Mouse (Mus musculus): ENCODE measurements at regions not wholly inside any gene's neighbourhood (a gene's known extent, or its start where the extent isn't known, plus 50 kb on each side); places are given as distances from the start of the nearest gene placed in this dataset.
"Not testable (repeated sequence)": the region's sequence is repeated elsewhere in the genome, so short reads cannot be mapped to it uniquely, and the experiment has no call there.

DNA sequence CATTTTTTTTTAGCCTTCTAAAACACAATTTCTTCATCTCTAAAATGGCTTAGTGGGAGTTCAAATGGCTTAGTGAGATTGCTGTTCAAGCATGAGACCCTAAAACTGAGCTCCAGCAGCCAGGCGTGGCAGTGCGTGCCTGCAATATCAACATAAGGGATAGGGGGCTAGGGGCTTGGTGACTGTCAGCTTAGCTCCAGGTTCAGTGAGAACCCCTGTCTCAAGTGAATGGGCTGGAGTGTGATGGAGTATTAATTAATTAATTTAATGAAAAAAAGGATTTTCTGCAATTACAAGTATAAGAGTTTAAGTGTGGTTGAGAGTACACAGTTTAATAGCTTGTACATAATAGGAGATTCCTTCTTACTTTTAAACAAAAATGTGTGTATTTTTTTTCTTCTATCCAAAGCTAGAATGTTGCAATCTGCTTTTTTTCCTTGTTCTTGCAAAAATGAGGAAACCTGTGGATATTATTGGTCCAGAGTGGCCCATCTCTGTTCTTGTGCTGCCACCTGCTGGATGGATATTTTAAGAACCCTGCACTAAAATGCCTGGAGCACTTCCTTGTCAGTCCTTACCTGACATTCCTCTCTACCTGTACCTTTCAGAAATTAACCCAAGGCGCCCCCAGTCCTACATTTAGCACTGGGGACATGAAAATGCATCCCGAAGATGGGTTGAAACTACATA, 54.0 kb upstream of the Usp47 start:
- peak; percentile 60 for DNase-seq (ENCODE audit: low spot score)

DNA sequence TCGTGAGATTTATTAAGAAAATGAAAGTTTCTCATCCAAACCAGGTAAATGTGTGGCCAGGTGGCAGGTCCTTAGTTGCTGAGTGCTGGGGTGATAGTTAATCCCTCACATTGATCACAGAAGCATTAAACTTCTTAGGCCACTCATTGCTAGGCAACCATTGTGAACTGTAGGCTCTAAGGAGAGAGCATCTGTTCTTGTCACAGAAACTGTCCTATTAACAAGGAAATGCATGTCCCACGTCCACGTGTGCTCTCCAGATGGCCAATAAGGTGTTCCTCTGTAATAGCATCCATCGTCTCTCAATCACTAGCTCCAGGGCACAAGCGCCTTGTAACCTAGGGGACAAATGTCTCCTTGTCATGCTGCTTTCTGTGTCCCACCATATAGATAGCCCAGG, 55.0 kb upstream of the Usp47 start:
- DNase-seq (ENCODE audit: low spot score): no peak

DNA sequence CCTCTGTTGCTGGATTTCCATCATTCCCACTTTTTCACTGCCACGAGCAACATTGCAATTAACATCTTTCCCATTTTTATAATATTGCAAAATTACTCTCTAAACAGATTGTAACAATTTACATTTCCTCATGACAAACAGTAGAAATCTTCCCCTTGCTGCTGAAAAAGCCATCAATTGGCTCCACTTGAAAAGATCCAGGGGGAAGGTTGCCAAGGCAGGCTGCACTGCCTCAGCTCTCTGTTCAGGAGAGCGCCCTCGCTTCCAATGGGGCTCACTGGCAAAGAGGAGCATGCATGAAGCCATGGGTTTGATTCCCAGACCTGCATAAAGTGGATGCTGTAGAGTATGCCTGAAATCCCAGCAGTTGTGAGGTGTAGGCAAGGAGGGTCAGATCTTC, 56.6 kb upstream of the Usp47 start:
- DNase-seq (ENCODE audit: low spot score): no peak

DNA sequence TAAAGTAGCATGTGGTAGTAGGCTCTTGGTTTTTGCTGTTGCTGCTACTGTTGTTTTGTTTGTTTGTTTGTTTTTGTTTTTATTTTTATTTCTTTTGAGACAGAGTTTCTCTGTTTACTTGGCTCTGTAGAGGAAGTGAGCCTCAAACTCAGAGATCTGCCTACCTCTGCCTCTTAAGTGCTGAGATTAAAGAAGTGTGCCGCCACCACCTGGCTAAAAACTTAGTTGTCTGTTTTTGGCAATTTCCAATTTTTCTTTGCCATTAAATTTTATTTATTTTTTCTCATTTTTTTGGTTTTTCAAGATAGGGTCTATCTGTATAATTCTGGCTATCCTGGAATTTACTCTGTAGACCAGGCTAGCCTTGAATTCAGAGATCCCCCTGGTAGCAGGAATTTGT, 59.3 kb upstream of the Usp47 start:
- no peak for DNase-seq (ENCODE audit: low spot score)

DNA sequence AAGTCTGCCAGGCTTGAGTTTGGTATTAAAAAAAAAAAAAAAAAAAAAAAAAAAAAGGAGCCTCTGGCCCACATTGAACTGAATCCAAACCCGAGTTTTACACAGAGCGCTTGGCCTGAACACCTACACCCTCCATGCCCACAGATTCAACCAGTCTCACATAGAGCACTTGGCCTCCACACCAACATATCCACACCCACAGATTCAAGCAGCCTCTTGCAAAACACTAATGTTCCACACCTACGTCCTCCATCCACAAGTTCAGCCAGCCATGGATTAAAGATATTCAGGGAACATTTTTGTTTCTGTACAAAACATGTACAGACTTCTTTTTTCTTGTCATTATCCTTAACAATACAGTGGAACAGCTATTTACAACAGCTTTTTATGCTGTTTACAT, 63.3 kb upstream of the Usp47 start:
- no peak for DNase-seq (ENCODE audit: low spot score)

DNA sequence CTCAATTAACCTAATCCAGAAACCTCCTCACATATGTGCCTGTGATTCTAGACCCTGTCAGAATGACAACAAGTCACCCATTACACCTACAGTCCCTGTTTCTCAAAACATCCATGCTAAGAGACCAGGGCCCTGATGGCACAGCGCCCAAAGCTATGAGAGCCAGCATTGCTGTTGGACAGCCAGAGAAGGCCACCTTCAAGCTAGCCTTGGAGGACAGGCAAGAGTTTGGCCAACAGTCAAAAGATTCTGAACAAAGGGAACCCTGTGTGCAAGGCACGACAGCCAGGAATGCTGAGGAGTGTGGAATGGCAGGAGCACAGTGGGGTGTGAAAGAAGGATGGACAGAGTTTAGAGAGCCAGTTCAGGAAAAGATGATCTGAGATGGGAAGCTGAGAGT, 66.6 kb upstream of the Usp47 start:
- no peak for DNase-seq (ENCODE audit: low spot score)

DNA sequence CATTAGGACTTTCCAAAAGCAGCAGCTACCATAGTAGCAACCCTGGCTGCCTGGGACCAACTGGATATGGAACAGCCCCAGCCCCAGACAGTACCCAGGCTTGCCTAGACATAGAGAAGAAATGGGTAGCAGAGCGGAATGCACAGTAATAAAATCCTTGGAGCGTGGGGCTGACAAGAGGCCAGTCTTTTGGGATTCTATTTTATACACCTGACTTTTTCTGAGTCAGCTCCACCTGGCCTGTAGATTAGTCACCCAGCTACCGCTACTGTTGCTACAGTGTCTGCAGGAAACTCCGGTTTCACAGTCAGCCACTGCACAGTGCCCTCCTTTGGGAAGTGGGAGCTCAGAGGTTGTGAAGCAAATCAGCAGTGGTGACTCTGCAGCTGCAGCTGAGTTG, 83.7 kb upstream of the Usp47 start:
- DNase-seq (ENCODE audit: low spot score): no peak

DNA sequence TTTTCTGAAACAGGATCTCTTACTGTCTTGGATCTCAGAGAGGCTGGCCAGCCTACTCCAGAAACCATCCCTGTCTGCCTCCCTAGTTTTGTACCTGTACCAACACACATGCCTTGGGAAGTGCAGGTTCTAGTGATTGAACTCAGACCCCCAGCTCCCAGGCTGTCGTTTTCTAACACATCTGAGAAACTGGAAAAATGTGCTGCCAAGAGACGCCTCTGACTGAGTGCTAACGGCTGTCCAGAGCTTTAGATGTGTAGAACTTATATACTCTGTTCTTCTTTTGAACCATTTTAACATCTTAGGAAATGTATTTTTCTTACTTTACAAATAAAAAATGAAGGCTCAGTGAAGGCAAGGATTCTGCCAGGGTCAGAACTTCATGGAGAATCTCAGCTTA, 85.8 kb upstream of the Usp47 start:
- DNase-seq (ENCODE audit: low spot score): no peak

DNA sequence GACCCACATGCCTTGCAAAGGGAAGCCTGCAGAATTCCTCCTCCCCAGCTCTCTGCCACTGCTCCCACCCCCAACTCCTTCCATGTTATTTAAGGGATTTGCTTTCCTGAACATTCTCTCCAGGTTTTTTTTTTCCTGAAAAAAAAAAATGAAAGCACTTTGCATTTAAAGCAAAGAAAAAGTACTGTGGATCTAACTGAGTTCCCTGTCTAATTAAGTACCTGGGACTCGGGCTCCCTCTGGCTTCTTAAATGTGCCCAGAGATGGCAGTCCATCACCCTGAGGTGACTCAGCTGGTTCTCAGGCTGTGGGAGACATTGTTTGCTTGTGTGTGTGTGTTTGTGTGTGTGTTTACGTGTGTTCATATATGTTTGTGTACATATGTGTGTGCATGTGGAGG, 86.2 kb upstream of the Usp47 start:
- DNase-seq (ENCODE audit: low spot score): no peak

DNA sequence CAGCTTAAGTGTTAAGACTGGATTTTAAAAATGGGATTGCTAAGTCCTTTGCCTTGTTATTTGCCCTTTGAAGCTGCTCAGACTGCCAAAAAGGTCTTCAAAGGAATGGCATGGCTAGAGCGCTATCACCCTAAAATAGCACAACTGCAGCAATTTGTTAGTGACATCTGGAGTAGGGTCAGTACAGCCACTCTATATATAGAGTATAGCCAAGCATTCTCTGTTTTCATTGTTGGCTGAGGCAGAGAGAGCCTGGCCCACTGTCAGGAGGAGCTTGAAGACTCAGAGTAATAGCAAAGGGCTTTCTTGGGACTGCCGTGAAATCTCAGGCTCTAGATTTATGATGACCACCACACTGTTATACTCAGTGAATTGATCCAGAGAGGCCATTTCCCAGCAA, 90.6 kb upstream of the Usp47 start:
- DNase-seq (ENCODE audit: low spot score): no peak

DNA sequence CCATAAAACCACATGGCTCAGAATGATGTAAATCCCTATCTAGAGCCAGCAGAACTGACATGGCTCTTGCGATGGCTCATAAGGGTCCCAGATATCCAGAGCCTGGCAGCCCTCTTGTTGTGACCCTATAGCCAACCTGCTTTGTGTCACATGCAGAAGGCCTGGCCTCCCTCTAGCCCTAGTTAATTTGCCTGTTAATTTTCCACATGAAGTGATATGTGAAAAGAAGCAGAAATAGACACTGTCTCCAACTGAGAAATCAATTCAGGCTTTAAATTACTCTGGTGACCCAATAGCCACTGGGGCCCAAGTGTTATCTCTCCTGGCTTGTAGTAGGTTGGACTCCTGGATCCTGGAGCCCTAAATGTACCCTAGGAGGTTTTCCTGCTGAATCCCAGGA, 103.3 kb upstream of the Usp47 start:
- DNase-seq (ENCODE audit: low spot score): no peak

DNA sequence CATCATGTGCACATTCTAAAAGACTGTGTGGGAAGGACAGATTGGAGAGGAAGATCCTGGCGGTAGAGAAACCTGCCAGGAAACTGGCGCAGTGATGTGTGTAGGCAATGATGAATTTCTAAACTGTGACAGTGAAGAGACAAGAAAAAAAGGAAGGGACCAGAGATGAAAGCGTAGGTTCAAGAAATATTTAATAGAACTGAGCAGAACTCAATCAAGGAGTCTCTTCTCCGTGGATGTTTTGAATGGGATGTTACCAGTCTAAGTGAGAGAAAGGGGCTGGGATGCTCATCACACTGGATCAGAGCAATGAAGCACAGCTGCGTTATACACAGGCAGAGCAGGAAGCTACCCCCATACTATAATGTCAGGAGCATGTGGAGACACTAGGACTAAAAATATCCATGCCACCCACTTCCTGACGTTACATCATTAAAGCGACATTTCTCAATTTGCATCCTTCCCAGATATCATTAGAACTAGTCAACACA, 119.5 kb upstream of the Usp47 start:
- DNase-seq (ENCODE audit: low spot score): no peak

DNA sequence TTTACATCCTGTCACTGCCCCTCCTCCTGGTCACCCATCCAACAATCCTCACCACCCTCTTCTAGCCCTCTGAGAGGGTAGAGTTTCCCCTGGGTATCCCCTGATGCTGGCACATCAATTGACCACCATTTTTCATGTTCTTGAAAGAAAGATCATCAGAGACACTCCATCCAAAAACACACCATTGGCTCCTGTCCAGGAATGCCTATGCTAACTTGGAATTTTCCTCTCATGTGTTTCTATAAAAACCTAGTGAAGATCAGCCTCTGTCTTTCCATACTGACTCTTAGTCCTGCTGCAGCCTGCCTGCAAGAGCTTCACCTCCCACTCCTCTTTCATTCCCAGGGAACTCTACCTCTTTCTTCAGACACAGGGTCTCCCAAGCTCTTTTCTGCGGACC, 117.2 kb upstream of the Galnt18 start:
- no peak for DNase-seq (ENCODE audit: low spot score)

DNA sequence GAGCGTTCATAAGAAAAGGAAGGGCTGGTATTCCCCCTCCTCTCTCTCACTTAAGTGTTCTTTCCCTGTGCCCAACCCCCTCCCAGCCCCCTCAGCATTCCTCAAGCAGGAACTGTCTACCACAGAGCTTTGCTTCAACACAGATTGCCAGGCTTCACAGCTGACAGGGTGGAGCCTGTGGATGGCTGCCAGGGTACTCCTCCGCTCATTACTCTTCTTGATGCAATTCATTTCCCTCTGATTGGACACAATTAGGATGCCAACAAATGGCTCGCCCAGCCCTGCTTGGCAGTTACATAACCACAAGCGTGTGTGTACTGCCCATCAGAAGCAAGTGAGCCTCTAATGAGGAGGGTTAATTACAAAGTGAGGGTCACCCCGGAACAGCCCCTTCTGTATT, 116.5 kb upstream of the Galnt18 start:
- no peak for DNase-seq (ENCODE audit: low spot score)

DNA sequence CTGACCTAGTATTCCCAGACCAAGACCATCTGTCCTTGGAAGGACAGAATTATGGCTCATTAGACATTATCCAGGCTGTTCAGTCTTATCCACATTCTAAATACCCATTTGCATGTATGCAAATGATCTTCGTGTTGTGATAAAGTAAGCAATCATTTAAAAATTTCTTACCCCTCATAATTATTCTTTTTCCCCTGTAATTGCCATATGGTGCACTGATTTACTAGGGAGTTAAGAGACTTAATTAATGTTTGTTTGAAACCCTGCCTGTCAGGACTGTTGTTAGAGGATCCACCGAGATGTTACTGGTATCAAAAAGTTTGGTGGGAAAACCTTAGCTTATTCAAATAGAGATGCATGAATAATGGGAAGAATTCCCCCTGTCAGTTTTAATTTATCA, 103.2 kb upstream of the Galnt18 start:
- DNase-seq (ENCODE audit: low spot score): no peak

DNA sequence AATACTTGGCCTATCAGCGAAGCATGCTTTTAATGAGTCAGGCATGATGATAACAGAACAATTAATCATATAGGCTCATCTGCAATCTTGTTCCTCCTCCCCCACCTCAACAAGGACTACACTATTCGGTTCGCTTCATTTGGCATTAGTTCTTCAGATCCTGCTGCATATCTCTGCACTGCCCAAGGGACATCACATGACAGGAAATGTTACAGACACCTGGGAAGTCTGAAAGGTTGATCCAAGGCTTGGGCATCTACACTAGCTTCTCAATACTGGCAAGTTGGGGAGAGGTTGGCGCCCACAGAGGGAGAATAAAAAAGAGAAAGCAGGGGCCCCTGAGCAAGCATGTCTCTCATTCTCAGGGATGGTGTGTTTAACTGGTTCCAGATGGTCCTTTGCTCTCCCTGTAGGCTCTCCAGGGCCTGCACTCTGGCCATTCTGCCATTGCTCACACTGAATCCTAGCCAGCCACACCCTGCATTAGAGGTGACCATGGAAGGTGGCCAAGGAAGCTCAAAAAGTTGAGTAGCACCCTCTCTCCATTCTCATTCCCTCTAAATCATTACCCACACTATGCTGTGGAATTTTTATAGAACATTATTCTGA, 100.4 kb upstream of the Galnt18 start:
- no peak for DNase-seq (ENCODE audit: low spot score)

DNA sequence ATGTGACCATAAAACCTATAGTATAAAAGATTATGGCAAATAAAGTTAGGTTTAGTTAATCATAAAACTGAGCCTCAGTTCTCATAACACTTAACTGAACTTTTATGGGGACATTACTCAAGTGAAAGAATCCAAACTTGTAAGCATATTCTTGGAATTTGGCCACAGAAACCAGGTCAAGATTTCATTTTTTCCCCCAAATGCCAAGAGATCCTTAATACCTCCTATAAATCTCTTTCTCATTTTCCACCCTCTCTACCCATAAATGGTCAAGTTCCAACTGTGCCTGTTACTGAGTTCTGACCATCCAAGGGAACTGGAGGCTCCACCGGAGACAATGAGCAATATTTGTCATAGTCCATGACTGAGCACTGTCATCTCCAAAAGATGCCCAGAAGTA, 97.8 kb upstream of the Galnt18 start:
- DNase-seq (ENCODE audit: low spot score): no peak

DNA sequence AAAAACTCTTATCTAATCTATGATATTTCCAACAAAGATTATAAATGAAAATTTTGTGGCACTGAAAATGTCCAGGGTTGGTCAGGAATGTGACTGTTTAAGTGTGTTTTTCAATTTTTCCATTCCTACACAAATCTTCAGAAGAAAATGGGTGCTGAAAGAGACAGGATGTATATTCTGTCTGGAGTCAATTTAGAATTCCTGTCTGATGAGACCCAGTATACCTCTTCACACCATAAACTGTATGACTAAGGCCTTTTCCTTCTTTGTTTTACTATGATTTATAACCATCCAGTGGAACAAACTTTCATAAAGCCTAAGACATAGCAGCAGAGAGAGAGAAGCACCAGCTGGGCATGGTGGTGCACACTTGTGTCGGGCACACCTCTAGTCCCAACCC, 96.2 kb upstream of the Galnt18 start:
- DNase-seq (ENCODE audit: low spot score): no peak

DNA sequence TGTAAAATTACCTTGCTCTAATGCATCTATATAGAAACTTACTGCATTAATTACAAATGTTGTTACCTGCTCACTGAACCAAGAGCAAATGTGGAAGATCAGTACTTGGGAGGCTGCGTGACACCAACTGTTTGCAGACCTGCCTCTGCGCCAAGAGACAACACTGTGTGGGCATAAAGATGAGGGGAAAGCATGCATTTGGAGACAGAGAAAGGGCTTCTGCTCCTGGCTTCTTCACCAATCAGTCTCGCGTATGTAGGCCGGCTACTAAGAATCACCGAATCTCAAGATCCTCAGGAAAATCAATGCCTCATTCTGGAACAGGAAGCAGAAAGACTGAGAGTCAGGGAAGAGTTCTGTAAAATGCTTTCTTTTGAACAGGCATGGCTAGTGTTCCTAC, 89.6 kb upstream of the Galnt18 start:
- no peak for DNase-seq (ENCODE audit: low spot score)

DNA sequence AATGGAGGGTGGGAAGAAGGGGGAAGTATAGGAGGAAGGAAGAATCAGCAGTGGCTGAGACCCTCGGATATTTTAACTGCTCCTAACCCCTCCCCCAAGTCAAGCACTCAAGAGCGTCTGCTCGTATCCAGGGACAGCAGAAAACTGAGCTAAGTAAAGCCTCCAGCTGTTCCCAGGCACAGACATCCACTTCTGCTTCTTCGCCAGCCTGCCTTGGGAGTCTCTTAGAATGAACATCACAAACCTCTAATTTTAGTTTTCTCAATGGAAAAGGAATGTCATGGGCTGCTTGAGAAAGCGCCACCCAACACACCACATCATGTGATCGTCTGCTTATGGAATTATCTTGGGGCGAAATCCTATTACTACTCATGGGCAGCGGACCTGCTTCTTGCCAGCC, 83.3 kb upstream of the Galnt18 start:
- DNase-seq (ENCODE audit: low spot score): no peak

DNA sequence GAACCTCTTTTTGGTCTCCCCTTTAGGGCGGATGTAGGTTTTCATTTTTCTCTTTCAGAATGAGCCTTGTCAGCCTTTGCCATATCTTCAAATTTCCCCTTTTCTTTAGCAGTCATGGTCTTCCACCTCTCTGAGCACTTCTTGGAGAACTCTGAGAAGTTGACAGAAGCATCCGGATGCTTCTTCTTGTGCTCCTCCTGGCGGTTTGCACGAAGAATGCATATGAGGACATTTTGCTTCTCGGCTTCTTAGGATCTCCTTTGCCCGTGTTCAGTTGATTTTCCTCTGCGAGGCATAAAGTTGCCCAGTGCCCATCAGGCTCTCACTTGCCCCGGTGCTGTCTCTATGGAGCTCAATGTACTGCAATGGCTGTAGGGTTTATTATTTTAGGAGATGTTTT, 78.5 kb upstream of the Galnt18 start:
- DNase-seq (ENCODE audit: low spot score): not testable (repeated sequence)

DNA sequence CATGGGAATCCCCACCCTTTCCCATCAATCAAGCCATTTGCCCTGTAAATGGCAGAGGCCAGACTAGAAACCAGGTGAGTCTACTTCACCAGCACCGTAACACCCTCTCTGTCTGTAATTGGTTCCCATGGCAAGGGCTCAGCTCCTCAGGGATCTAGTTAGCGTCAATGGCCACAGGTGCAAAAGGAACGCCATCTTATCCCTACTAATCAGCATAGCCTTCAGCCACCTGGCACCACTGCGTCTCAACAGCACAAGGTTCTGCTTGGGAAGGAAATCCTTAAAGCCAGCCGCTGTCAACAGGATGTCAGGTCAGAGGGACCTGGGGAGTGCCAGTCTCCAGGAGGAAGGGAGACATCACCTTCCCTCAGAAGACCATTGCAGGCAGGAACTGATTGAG, 77.2 kb upstream of the Galnt18 start:
- DNase-seq (ENCODE audit: low spot score): no peak

DNA sequence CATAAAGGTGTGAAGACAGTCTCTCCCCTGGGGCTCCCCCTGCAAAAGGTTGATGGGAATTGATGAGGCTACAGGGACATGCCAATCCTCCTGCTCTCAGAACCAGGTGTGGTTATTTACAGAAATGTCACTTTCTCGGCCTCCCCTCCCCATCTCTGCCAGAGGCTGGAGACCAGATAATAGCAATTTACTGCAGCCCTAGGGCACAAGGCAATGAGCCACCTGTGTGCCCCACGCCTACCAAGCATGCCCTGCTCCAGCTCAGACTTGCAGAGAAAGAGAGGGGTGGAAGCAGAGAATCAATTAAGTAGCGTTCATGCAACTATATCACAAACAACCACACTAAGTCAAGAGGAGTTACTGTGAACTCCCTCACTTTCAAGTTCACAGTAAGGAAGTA, 75.5 kb upstream of the Galnt18 start:
- no peak for DNase-seq (ENCODE audit: low spot score)

DNA sequence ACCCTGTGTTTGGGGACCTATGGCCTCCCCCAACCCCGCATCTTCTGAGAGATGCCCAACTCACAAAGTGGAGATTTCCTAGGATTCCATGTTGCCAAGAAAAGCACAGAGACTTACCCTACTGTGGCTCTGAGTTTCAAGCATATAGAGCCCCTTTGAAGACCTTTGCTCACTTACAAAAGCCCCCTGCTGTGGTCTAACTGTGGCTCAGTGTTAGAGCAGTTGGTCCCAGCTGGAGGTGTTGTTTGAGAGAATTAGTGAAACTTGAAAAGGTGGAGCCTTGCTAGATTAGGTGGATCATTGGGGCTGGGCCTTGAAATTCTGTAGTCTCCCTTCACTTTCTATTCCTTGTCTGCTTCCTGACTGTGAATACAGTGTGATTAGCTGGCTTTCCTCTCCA, 66.6 kb upstream of the Galnt18 start:
- DNase-seq (ENCODE audit: low spot score): no peak

All from MN1 (cell line).